Mouse (Mus musculus) CH12.LX (cell line): ENCODE measurements at regions not wholly inside any gene's neighbourhood (a gene's known extent, or its start where the extent isn't known, plus 50 kb on each side); places are given as distances from the start of the nearest gene placed in this dataset.

Experiments
- DNase-seq: peaks from one replicate; pipeline ENCODE4 v3.0.0-alpha.2; 2013; ENCODE audit errors: extremely low read depth
- H3K27ac ChIP-seq: 2 replicates; pipeline ENCODE4 v1.5.1; 2012; ENCODE audit warnings: low read depth, mild to moderate bottlenecking, control low read depth, moderate library complexity; ENCODE audit not compliant: insufficient read depth
- H3K27me3 ChIP-seq: replicated peaks from 2 replicates; pipeline ENCODE3; 2012; ENCODE audit warnings: inconsistent platforms
- H3K36me3 ChIP-seq, 2 experiments: replicated peaks in 1 of 2; 2 replicates each; pipeline versions ENCODE3 to v1.6.1; 2012; ENCODE audit warnings: inconsistent platforms in 1 of 2, low read length in 1 of 2, mild to moderate bottlenecking in 1 of 2, mixed read lengths in 1 of 2, moderate library complexity in 1 of 2; ENCODE audit not compliant: control insufficient read depth in 1 of 2, insufficient read depth in 1 of 2
- H3K4me1 ChIP-seq, 2 experiments: 2 replicates each; pipeline ENCODE4 v1.6.1; 2012; ENCODE audit warnings: inconsistent platforms in 1 of 2, moderate library complexity in 1 of 2; ENCODE audit not compliant: insufficient read depth in 2 of 2, control insufficient read depth in 1 of 2
- H3K4me2 ChIP-seq: 2 replicates; pipeline ENCODE4 v1.6.1; 2012; ENCODE audit warnings: low read depth, mild to moderate bottlenecking, control low read depth; ENCODE audit not compliant: poor library complexity, insufficient read depth, severe bottlenecking
- H3K4me3 ChIP-seq, 3 experiments: fragments of 150-350 bp in 1 of 3; sonication (generic) in 1 of 3; replicated peaks in 1 of 3; 2 replicates each; pipeline versions ENCODE3 to v1.5.1; 2011 to 2012; ENCODE audit warnings: low read depth in 2 of 3, low read length in 2 of 3, mild to moderate bottlenecking in 2 of 3, moderate library complexity in 2 of 3, control low read depth in 1 of 3, improper control_type of control experiment in 1 of 3, inconsistent platforms in 1 of 3, mixed read lengths in 1 of 3; ENCODE audit not compliant: poor library complexity in 1 of 3
- H3K79me2 ChIP-seq: replicated peaks from 2 replicates; pipeline ENCODE4 v1.6.1; 2012; ENCODE audit warnings: mild to moderate bottlenecking, moderate library complexity; ENCODE audit not compliant: control insufficient read depth, poor library complexity, insufficient read depth, severe bottlenecking; ENCODE audit errors: extremely low read depth
- H3K9ac ChIP-seq: 2 replicates; pipeline ENCODE4 v1.6.1; 2012; ENCODE audit warnings: low read depth, mild to moderate bottlenecking, control low read depth, moderate library complexity; ENCODE audit not compliant: insufficient read depth
- H3K9me3 ChIP-seq: replicated peaks from 2 replicates; pipeline ENCODE3; 2012; ENCODE audit warnings: low read length, inconsistent platforms, mixed read lengths
- CTCF ChIP-seq, 2 experiments: IDR thresholded peaks in 1 of 2; conservative IDR thresholded peaks in 1 of 2; 2 replicates each; pipeline ENCODE4 v1.5.1; 2011 to 2012; ENCODE audit warnings: low read depth in 2 of 2, low read length in 2 of 2, improper control_type of control experiment in 1 of 2, inconsistent platforms in 1 of 2, mild to moderate bottlenecking in 1 of 2, moderate library complexity in 1 of 2
- E2F4 ChIP-seq: IDR thresholded peaks from 2 replicates; pipeline ENCODE4 v1.6.1; 2011; ENCODE audit warnings: low read depth, low read length, improper control_type of control experiment; ENCODE audit not compliant: insufficient replicate concordance
- ETS1 ChIP-seq: conservative IDR thresholded peaks from 2 replicates; pipeline ENCODE4 v1.6.1; 2012; ENCODE audit warnings: low read depth, mild to moderate bottlenecking, inconsistent platforms, low read length, improper control_type of control experiment, moderate library complexity
- HCFC1 ChIP-seq: IDR thresholded peaks from 2 replicates; pipeline ENCODE4 v1.6.1; 2012; ENCODE audit warnings: low read depth, mild to moderate bottlenecking, inconsistent platforms, low read length, improper control_type of control experiment
- JUN ChIP-seq: IDR thresholded peaks from 2 replicates; pipeline ENCODE4 v1.6.1; 2011; ENCODE audit warnings: low read depth, mild to moderate bottlenecking, low read length, improper control_type of control experiment, moderate library complexity; ENCODE audit not compliant: insufficient read depth
- KAT2A ChIP-seq: IDR thresholded peaks from 2 replicates; pipeline ENCODE4 v1.6.1; 2012; ENCODE audit warnings: low read length, improper control_type of control experiment, inconsistent platforms; ENCODE audit not compliant: insufficient replicate concordance
- MAX ChIP-seq: IDR thresholded peaks from 2 replicates; pipeline ENCODE4 v1.6.1; 2011; ENCODE audit warnings: low read length, improper control_type of control experiment
- MXI1 ChIP-seq: IDR thresholded peaks from 2 replicates; pipeline ENCODE4 v1.6.1; 2011; ENCODE audit warnings: mild to moderate bottlenecking, low read depth, low read length, improper control_type of control experiment
- MYC ChIP-seq: IDR thresholded peaks from 2 replicates; pipeline ENCODE4 v1.6.1; 2011; ENCODE audit warnings: low read depth, mild to moderate bottlenecking, improper control_type of control experiment, low read length
- NELFE ChIP-seq: IDR thresholded peaks from 2 replicates; pipeline ENCODE4 v1.6.1; 2011; ENCODE audit warnings: low read depth, low read length, improper control_type of control experiment
- SIN3A ChIP-seq: IDR thresholded peaks from 2 replicates; pipeline ENCODE4 v1.6.1; 2012; ENCODE audit warnings: low read length, improper control_type of control experiment, inconsistent platforms
- TBP ChIP-seq: conservative IDR thresholded peaks from 2 replicates; pipeline ENCODE4 v1.6.1; 2011; ENCODE audit warnings: low read depth, low read length, improper control_type of control experiment
- UBTF ChIP-seq: IDR thresholded peaks from 2 replicates; pipeline ENCODE4 v1.6.1; 2012; ENCODE audit warnings: low read depth, mild to moderate bottlenecking, inconsistent platforms, low read length, improper control_type of control experiment, moderate library complexity
- USF1 ChIP-seq: IDR thresholded peaks from 2 replicates; pipeline ENCODE4 v1.6.1; 2014; ENCODE audit warnings: low read depth, mild to moderate bottlenecking, inconsistent platforms, low read length, improper control_type of control experiment
- USF2 ChIP-seq: conservative IDR thresholded peaks from 2 replicates; pipeline ENCODE4 v1.6.1; 2011; ENCODE audit warnings: low read depth, low read length, improper control_type of control experiment
- ZMIZ1 ChIP-seq: IDR thresholded peaks from 2 replicates; pipeline ENCODE4 v1.6.1; 2012; ENCODE audit warnings: low read depth, mild to moderate bottlenecking, inconsistent platforms, low read length, improper control_type of control experiment
- dilution Hi-C: fragments of 300-500 bp; cut with MboI; formaldehyde crosslinking; loops from 2 replicates; pipeline ENCODE4 v1.14.3; 2020; ENCODE audit warnings: low sequenced_read_pairs; ENCODE audit not compliant: extremely low pct_unique_long_range_greater_than_20kb, extremely low pct_ligation_motif_present
- in situ Hi-C: fragments of 300-500 bp; cut with MboI; formaldehyde crosslinking; loops from 3 replicates; pipeline ENCODE4 v1.14.3; 2019; ENCODE audit warnings: low sequenced_read_pairs, low pct_ligation_motif_present, low pct_unique_long_range_greater_than_20kb, mixed read lengths

DNA sequence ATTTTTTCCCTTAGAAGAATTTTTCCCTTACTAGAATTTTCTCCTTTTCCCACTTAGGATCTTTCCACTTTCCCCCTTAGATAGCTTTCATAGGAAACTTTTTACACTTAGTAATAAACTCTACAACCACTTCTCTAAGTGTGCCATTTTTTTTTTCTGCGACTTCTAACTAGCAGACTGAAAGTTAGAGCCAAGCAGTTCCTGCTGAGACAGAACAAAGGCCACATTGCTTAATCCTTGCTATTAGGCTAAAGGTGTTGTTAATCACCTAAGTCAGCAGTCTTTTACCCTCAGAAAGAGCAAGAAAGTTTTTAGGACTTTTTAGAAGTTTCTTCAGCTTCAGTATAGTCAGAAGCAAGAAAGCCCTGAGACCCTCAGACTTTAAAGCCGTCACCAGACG lies 204.3 kb upstream of the Gm6657 start:
- Histone ChIP-seq H3K27me3 (no peaks in the 10 kb centered on the region), H3K4me1 (peaks cover 3 to 17% of the 10 kb centered on the region in 2 experiments; a peak in 3 of 4 replicates), H3K36me3 (no peaks in the 10 kb centered on the region), H3K4me2 (no peak overlapping the region), H3K27ac (no peak overlapping the region), H3K9ac (no peak overlapping the region), H3K9me3 (no peaks in the 10 kb centered on the region), H3K79me2 (no peaks in the 10 kb centered on the region), H3K4me3 (no peak overlapping the region)
- dilution Hi-C loops (no loop called here), in situ Hi-C loops (no loop called here)
- DNase-seq: no peak
- no peak for TF ChIP-seq HCFC1
- TF ChIP-seq ETS1: no peak
- TF ChIP-seq JUN: no peak
- no peak for TF ChIP-seq MXI1
- TF ChIP-seq E2F4: no peak
- TF ChIP-seq USF1: no peak
- no peak for TF ChIP-seq CTCF (conservative IDR thresholded peaks at IDR 0.05 in 1 of 2, IDR thresholded peaks at IDR 0.05 in 1 of 2; ENCODE audit: low read depth in 2 of 2, low read length in 2 of 2)
- TF ChIP-seq SIN3A: no peak
- TF ChIP-seq TBP: no peak
- TF ChIP-seq ZMIZ1: no peak
- no peak for TF ChIP-seq USF2
- TF ChIP-seq UBTF: no peak

DNA sequence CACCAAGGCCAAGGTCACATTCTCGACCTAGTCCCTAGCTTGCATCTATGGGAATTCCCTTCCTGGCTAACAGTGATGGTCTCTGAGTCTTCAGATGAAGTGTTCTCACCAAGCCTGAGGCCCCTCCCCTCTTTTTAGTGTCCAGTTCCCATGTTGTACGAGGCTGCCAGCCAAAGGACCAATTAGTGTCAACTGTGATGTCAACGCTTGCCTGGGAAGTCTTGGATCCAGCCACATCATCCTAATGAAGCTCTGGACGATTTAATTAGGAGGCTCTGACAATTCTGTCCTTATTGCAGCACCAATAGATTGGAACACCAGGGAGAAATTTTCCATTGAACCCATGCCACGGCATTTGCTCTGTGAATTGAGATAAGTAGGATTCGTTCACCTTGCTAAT lies 202.4 kb upstream of the Gm6657 start:
- H3K4me1 ChIP-seq: peaks cover 3 to 14% of the 10 kb centered on the region in 2 experiments; a peak in 3 of 4 replicates
- no peak for DNase-seq
- in situ Hi-C loops: no loop called here
- no peaks in the 10 kb centered on the region for H3K36me3 ChIP-seq
- no peak overlapping the region for H3K4me3 ChIP-seq
- no peaks in the 10 kb centered on the region for H3K9me3 ChIP-seq
- dilution Hi-C loops: no loop called here
- no peaks in the 10 kb centered on the region for H3K79me2 ChIP-seq
- no peaks in the 10 kb centered on the region for H3K27me3 ChIP-seq
- no peak overlapping the region for H3K9ac ChIP-seq
- H3K27ac ChIP-seq: no peak overlapping the region
- no peak for TF ChIP-seq SIN3A
- no peak for TF ChIP-seq MAX
- TF ChIP-seq NELFE: no peak
- TF ChIP-seq KAT2A: no peak
- H3K4me2 ChIP-seq: no peak overlapping the region

DNA sequence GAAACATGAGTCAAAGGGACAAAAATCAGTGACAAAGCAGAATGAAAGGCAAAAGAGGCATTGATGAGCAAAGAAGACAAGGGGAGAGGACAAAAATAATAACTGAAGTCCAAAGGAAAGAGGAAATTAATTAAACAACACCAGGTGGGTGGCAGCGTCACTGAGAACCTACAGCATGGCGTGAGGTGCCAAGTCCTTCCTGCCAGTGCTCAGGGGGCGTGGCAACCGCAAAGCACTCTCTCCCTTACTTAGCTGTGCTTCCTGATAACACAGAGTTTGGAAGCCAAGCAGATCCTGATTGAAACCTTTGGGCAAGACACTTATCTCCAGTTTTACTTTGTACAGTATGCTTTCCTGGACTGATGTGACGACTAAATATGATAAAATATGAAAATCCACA lies 199.9 kb upstream of the Gm6657 start:
- Histone ChIP-seq H3K79me2 (no peaks in the 10 kb centered on the region), H3K4me1 (peaks cover 3 to 13% of the 10 kb centered on the region in 2 experiments; a peak in 3 of 4 replicates), H3K9ac (no peak overlapping the region), H3K4me2 (peak overlapping the region; percentile 95; the same call in 1 of the 2 replicates), H3K9me3 (no peaks in the 10 kb centered on the region), H3K4me3 (no peak overlapping the region)
- dilution Hi-C loops: no loop called here
- DNase-seq: peak; percentile 50
- TF ChIP-seq MAX (0 out of 2 replicates have a peak, but pooled peaks have one; percentile 20), MYC (no peak)
- TF ChIP-seq, all 38 proteins: peak for 1
- no peaks in the 10 kb centered on the region for H3K27me3 ChIP-seq
- in situ Hi-C loops: no loop called here
- H3K36me3 ChIP-seq: no peaks in the 10 kb centered on the region
- no peak overlapping the region for H3K27ac ChIP-seq
